Mouse (Mus musculus) lung, adult 2 months (tissue): ENCODE results near the gene Psmb10.

Experiments
- CTCF ChIP-seq: fragments of 200-500 bp; IDR thresholded peaks from 2 replicates; pipeline ENCODE4 v1.5.1; 2011; ENCODE audit warnings: mild to moderate bottlenecking, low read length, control low read depth; ENCODE audit not compliant: insufficient read depth
- POLR2A ChIP-seq: fragments of 200-500 bp; IDR thresholded peaks from 2 replicates; pipeline ENCODE4 v1.6.1; 2011; ENCODE audit warnings: low read depth, mild to moderate bottlenecking, control low read depth, low read length, borderline replicate concordance; ENCODE audit errors: extremely low read depth

DNA sequence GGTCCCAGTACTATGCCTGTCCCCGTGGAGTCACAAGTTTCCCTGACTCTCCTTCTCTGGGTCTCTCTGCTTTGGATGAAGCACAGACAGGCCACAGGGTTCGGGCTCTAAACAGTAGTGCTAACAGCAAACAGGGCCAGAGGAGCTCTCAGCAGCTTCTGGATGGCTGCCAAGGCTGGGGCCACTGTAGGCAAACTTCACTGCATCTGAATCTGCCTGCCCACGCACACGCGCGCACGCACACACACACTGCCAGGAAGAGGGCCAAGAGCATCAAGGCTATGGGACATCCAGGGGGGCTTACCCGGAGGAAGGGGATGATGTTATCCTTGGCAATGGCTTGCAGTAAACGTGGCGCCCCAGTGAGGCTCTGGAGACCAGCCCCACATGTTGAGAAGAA, 11.1 kb upstream of the Psmb10 start:
- no peak for TF ChIP-seq CTCF
- no peak for TF ChIP-seq POLR2A
